Mouse (Mus musculus): ENCODE data around the gene Apbb1. TPM values are rescaled to one million over a fixed set of nuclear protein-coding genes. Genes with fewer than 3 reads are reported as not detected.

Gene Apbb1
- 13.6 and 15.0 TPM in 2 replicates for total RNA-seq (2021)
- long read RNA-seq, partial matches to known transcripts, result 0 of 11 reads
- long read RNA-seq, other reads (novel, unspliced or antisense), result 9 of 11 reads

DNA sequence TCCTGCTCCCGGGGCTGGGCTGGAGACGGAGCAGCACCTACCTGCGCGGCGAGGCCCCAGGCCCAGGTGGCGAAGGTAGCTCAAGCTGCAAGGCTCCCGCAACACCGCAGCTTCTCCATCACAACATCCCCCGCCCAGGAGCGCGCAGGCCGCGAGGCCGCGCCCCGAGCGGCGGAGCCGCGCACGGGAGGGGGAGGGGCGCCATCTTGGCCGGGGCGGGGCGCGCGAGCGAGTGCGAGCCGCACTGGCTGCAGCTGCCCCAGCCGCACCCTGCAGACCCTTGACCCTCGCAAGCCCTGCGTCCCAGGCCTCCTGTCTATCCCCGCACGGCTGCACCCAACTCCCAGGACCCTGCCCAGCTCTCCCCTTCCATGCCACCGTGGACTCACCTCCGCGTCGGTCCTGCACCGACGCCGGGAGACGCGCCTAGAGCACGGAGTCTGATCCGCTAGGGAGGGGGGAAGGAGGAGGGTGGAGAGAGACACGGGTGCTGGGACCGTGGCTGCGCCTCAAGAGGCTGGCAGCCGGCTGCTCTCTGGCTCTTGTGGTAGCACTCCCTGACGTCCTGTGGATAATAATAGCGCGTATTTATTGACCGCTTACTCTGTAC, at the start of gene Apbb1:
Gene Apbb1 (minus strand): TSS at position 560 of the 610 bp plus-strand sequence.
- peak; percentile 79 for DNase-seq

DNA sequence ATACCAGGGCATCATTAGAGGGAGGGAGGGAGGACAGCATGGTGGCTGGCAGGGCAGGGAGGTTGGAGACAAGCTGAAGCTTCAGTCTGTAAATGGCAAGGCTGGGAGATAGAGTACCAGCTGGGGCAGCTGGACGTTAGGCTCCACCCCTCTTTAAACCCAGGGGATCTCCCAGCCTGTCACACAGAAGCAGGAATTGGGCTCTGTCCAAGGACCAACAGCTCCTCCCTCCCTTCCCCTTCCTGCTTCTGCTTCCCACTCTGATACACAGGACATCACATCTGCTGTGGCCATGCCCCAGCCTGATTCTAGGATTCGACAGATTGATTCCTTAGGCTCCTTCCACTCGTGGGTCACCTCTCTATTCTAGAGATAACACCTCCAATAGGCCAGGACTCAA, 47.2 kb upstream of the Apbb1 start:
- DNase-seq, result peak; percentile 44

DNA sequence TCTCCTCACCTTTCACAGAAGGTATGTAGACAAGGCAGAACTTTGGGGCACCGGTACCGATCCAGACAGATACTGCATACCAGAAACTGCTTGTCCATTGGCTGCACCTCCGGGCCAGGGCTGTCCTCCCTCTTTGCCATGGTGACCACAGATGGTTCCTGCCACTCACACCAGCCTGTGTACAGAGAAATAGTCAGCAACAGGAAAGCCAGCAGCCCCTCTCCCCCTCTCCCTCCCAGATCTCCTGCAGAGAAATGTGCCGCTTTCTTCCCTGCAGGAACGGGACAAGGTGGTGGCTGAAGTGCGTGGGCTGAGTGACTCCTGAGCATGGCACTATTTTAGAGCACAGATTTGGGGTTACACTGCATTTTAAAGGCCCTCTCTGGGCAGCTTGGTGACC, 43.9 kb upstream of the Apbb1 start:
- no peak for DNase-seq

DNA sequence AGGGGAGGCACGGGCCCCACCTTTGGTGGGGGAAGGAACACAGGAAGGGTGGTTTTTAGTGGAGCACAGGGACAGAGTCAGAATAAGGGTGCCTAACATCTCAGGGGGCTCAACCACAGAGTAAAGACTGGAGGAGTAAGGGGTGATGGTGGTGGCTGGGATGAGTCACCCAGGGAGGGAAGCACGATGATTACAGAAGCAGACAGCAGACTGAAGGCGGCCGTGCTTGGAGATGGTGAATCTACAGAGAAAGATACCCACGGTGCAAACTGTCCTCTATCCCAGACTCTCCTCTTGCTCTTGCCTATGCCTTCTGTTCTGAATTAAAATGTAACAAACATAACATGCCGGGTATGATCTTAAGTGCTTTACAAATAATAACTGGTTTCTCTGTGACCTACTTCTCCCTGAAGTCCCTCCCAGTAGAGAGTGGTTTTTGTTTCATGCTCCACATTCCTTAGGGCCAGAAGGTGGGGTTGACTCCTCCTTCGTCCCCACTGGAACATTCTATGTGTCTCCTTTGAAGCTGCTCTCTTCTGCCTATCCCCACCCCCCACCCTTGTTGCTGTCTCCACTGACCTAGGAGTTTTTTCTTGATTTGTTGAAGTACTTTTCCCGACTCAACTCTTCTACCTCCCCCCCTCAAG, 40.3 kb upstream of the Apbb1 start:
- no peak for DNase-seq

DNA sequence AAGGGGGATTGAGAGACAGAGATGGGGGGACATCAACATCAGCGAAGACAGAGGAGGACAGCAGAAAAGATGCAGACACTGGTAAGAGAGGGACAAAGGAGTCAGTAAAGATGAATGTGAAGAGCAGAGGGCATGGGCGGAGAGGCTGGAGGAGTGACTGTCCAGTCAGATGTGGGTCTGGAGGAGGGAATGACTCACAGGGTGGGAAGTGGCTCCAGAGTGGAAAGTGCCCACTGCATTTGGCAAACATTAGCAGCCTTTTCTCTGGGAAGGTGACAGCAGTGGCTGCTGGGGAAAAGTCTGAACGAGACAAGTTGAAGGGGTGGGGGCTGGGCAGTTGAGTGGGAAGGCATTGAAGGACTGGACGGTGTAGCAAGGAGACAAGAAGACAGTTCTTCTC, 39.6 kb upstream of the Apbb1 start:
- no peak for DNase-seq

DNA sequence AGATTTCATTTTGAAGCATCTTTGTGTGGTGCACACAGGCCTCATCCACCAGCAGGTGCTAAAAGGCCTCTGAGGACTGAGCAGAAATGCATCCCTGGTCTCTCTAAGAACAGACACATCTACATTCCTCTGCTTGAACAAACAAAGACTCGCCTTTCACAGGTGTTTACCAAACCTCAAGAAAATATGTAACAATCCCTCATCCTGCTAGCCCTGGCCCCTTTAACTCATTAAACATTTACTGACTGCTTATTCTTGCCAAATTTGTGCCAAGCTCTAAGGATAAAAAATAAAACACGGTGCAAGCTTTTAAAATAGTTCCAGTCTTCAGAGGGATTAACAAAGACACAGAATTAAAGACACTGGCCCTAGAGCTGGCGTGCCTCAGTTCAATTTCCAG, 38.2 kb upstream of the Apbb1 start:
- DNase-seq, result no peak

DNA sequence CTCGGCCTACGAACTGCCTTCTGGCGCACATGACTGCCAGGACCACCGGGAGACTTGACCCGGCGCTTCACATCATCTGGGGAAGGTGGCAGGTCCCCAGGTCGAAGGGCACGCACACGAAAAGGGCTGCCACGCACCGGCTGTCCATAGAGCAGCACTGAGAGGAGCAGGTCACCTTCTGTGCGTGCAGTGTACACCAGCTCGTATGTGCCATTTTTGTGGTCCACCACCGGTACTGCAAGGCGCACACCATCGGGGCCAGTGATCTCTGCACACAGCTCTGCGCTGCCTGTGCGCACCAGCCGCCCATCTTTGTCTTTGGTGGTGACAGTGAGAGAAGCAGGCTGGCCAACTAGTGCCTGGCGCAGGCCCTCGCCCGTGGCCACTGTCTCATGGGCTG, 36.4 kb upstream of the Apbb1 start:
- no peak for DNase-seq

DNA sequence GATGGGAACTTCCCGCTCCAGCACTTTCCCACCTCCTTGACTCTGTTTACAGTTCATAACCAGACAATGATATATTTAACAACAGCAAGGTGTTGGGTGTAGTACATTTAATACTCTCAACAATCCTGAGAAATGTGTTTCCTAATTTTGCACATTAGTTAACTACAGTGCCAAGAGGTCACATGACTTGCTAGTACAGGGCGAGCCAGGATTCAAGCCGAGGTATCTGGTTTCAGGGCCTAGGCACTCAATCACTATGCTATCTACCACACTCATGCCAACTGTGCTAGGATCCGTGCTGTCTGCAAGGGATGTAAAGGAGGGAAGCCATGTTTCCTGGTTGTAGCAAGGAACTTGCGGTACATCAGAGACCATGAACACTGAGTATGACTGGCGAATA, 35.1 kb upstream of the Apbb1 start:
- DNase-seq, result no peak

DNA sequence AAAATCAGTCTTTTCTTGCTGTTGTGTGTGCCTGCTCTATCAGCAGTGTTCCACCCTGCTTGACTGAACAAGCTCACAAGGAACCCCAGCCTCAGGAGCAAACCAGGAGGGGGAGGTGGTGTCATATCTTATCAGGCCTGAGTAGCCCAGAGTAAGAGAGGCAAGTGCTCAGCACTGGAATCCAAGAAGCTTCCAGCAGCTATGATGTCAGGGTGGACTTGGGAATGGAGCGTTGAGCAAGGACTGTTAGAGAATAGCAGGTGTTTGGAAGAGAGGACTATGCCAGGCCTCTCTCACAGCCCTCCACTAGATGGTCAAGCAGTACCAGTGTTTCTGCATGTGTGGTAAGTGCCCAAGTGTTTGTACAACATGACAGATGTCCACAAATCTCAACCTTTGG, 34.3 kb upstream of the Apbb1 start:
- DNase-seq, result no peak

DNA sequence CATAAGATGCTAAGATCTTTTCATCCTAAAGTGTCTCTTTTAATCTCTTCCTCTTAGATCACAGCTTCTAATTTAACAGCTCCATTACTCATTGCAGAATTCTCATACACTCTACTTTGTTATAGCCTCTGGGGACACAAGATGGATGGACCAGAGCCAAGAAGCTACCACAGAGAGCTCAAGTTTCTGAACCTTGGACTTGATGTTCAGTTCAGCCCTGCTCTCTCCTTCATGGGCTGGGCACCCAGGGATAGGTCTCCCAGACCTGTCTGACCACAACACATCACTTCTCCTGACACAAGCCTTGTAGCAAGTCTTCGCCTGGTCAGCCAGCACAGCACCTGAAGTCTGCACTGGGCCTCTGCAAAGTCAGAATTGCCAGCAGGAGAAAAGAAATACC, 32.9 kb upstream of the Apbb1 start:
- DNase-seq, result no peak

DNA sequence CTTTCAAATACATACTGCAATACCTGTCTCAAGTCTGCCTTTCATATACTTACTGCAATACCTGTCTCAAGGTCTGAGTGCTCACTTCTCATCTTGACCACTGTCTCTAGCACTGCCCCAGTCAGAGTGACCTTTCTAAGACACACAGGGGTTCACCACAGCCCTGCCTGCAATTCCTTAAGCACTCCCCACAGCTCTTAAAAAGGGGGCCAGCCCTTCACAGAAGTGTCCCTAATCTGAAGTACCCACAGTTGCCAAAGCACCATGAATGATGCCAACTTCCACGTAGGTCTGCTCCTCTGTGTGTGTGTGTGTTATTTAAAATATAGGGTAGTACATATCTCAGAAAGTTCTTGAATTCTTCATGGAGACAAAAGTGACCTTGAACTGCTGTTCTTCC, 30.3 kb upstream of the Apbb1 start:
- DNase-seq, result no peak

DNA sequence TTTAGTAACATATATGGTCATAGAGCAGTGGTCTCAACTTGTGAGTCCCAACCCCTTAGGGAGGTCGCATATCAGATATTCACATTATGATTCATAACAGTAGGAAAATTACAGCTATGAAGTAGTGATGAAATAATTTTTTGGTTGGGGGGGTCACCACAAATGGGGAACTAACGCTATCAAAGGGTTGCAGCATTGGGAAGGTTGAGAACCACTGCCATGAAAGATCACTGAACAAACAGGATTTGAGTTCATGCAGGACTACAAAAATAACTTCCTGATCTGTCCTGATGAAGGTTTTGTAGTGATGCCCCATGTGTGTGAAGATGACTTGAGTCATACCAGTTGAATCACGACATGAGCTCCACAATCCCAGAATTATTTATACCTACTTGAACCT, 27.0 kb upstream of the Apbb1 start:
- no peak for DNase-seq

DNA sequence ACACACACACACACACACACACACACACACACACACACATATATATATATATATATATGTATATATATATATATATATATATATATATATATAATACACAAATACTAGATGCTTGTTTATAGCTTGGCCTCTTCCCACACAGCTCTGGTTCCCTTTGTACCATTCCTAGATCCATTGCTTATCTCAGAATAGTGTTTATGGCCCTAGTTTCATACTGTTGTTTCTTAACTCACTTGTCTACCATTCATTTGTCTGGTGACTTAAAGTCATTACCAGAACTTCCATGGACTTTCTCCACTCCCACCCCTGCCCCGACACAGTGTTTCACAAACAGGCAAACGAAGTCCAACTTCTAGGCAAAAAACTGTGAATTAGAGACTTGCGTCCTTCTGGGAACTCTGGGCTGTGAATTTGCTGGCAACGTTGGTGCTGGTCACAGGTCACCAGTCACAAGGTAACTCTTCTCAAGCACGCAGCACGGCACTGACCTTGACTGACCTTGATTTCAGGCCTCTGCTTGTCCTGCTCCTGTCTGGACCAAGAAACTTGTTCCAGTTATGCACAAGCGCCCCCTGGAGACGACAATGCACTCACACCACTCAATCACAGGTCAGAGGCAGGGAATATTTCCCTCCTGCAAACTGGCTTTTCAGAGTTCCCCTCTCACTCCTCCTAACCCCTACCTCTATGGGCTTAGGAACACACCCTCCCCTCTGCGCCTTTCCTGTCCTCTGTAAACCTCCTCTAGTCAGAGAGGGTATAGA, 21.6 kb upstream of the Apbb1 start:
- DNase-seq, result peak; percentile 74

DNA sequence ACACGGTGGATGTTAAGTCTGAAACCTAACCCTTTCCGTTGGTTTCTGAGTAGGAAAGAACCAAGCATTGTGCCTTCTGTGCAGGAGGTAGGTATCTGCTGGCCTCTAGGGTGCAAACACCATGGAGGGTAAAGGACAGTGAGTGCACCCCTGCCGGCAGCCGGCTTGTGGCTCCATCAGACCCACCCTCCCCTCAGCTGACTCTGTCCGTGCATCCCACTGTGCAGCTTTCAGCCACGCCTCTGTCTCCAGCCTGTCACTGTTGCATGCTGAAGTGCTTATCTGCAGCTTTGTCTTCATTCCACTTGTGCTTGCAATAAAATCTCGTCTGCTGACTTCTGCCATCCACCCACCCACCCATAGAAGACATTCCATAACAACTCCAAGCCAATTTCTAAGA, 8.6 kb upstream of the Apbb1 start:
- DNase-seq, result no peak

DNA sequence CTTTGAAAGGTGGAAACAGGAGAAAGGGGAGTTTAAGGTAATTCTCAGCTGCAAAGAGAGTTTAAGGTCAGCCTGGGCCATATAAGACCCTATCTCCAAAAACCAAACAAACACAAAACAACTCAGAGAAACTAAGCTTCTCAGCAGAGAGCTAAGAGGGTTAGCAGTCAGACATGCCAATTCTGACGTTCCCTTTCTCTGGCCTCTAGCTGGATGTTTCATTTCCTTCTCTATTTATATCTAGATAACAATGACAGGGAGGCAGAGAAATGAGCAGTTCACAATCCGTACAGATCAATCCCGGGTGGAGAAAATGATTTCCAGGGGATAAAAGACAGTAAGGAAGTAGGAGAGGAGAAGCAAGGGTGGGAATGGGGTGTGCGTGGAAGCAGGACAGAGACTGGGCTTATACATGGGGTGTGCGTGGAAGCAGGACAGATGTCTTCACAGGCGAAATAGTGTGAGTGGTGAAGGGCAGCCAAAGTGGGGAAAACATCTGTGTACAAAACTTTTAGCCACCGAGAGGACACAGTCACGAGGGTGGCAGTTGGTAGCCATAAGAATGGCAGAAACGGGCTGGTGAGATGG, 7.0 kb upstream of the Apbb1 start:
- DNase-seq, result no peak

DNA sequence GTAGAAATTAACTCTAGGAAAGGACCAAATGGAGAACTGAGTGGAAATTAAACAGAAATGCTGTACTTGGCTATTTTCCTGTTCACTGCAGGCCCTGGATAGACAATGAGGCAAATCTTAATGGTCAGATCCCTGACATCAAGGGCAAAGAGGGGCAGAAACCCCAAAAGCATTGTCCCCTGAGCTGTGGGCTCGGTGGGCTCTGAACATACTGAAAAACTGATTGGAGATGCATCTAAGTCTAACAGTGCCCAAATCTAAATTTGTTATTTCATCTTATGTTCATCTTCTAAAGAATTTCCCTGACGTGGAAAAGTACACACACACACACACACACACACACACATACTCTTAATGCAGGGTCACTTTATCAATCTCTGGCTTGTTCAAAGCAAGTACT, 506 bp upstream of the Apbb1 start:
- no peak for DNase-seq

DNA sequence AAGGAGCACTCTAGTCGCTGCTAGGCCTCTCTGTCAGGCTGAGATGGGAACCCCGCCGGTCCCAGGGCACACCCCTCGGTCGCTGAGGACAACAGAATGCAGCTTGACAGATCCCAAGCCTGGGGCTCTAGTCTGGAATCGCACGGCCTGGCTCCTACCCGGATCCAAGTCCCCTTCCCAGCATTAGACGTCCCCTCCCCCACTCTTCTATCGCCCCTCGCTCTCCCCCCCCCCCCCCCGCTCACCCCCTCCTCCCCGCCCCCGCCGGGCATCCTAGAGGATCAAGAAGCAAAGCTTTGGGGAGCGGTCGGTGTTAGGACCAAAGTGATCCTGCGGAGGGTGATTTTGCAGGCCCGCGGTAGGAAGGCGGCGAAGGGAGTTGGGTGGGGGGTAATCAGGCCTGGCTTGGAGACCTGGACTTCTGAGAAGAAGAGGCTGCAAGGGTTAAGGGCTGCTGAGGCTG, 795 bp downstream of the Apbb1 start:
- no peak for DNase-seq

DNA sequence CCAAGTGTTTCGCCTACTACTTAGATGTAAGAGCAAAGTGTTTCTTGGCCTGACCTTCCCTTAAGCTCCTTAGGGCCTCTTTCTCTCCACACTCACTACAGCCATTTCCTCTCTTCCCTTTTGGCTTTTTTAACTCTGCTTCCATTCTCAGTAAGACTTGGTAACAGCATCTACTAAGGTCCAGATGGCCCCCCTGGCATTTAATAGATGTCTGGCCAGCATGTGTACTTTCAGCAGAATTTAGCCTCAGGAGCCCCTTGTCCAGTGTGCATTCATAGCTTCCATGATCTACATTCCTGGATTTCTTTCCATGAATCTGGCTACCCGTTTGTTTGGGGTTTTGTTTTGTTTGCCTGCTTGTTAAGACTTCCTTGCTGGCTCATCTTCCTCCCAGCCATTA, 3.0 kb downstream of the Apbb1 start:
- DNase-seq, result no peak

DNA sequence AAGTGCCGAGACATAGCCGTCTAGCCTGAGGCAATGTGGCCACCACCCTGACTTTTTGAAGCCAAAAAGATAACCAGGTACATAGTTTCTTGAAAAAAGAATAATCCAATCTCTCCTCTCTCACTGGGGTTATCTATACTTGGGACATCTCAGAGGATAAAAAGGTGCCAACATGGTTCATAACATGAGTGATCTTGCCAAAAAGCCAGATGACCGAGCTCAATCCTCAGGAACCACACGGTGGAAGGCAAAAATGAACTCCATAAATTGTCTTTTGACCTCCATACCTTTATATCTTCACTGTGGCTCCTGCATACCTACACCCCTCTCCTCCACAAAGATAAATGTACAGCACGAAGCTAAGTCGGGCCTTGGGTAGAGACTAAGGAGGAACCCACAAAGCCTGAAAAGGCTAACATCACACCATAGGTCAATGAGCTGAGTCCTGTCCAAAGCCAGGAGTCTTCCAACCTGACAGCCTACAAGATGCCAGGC, 4.0 kb downstream of the Apbb1 start:
- no peak for DNase-seq

DNA sequence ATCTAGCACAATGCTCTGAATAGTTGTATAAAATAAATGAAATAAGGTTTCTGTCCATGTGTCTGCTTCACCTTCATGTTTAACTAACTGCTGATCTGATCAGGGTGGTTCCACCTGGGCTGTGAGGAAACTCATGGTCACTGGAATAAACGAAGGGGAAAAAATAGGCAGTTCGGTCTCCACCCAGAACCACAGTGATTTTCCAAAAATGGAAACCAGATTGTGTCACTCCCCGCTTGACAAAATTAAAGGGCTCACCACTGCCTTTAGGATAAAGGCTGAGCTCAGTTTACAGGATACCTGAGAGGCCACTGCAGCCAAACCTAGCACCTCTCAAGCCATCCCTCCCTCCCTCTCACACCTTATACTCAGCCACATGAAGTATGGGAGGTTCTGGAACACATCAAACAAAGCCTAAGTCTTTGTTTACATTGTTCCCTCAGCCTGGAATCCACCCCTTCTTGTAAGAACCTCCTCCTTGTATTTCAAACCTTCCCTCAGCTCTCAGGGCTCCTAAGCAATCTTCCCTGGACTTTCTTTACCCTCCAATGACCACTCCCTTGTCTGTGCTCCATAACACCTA, 5.2 kb downstream of the Apbb1 start:
- no peak for DNase-seq

DNA sequence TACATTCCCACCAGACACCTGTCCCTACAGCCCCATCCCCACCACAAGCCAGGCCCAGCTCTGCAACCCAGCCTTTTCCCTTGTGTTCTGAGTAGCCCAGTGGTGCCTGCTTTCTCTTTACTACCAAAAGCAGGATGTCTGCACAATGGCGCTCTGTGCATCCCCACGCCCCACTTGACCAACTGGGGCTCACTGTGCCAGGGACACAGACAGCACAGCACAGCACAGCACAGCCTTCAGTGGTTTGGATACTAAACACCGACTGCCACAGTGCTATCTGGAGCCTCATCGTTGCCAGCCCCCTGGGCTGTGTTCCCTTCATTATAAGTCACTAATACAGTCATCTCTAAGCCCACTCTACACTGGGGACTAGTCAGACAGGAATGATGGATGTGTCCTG, 6.9 kb downstream of the Apbb1 start:
- no peak for DNase-seq

DNA sequence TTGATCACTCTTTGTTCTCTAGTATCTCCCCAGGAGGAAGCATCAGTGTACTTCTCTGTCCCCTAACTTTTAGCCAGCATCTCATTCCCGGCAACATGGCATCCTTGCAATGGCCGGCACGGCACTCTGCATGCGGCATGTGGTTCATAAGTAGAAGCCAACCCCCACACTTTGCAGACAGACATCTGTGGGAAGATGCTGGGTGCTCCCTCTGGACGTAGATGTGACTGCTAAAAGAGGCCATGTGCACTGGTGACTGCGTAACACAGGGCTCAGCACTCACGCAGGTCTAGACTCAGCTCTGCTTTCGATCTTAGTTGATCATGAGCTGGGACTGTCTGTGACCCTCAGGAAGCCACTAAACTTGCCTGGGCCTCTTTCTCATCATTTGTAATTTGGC, 8.5 kb downstream of the Apbb1 start:
- DNase-seq, result no peak

DNA sequence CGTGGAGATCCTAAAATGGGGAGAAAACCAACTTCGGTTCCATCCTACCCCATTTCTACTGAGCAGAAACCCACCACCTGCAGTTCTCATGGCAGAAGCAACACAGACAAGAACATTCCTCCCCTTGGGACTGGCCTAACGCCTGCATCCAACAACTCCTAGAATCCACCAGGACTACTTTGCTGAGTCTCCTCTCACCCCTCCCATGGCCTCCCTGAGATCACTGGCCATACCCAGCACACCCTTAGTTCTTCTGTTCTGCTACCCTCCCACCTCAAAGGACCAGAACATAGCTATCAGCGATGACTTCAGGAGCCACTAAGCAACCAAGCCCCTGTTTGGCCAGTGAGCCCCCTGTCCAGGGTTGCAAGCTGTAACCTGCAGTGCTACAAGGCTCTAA, 10.7 kb downstream of the Apbb1 start:
- DNase-seq, result no peak
